Mouse (Mus musculus): ENCODE measurements at regions not wholly inside any gene's neighbourhood (a gene's known extent, or its start where the extent isn't known, plus 50 kb on each side); places are given as distances from the start of the nearest gene placed in this dataset.

GRCm38 (mm10) chr15:56440171-56440570, 1037.3 kb downstream of the Slc22a22 start:
- Histone ChIP-seq H3K9me3 (replicated peaks; ENCODE audit: low read length) (no peaks in the 10 kb centered on the region), H3K9ac (ENCODE audit: insufficient read depth, low read depth) (no peak overlapping the region), H3K4me3 (replicated peaks in 1 of 3; ENCODE audit: low read depth in 2 of 3, low read length in 2 of 3, poor library complexity in 1 of 3) (no peak overlapping the region), H3K36me3 (replicated peaks in 1 of 2; ENCODE audit: control insufficient read depth in 1 of 2, insufficient read depth in 1 of 2, low read length in 1 of 2) (no peaks in the 10 kb centered on the region), H3K27me3 (replicated peaks) (no peaks in the 10 kb centered on the region), H3K4me1 (ENCODE audit: control insufficient read depth in 1 of 2, insufficient read depth in 2 of 2) (no peaks in the 10 kb centered on the region), H3K79me2 (replicated peaks; ENCODE audit: control insufficient read depth, extremely low read depth, insufficient read depth, poor library complexity, severe bottlenecking) (no peaks in the 10 kb centered on the region), H3K4me2 (ENCODE audit: insufficient read depth, low read depth, poor library complexity, severe bottlenecking) (no peak overlapping the region), H3K27ac (ENCODE audit: insufficient read depth, low read depth) (no peak overlapping the region)
- in situ Hi-C loops (cut with MboI; ENCODE audit: low pct_ligation_motif_present, low pct_unique_long_range_greater_than_20kb, low sequenced_read_pairs) (no loop called here), dilution Hi-C loops (cut with MboI; ENCODE audit: extremely low pct_ligation_motif_present, extremely low pct_unique_long_range_greater_than_20kb, low sequenced_read_pairs) (no loop called here)
- no peak for TF ChIP-seq UBTF (IDR thresholded peaks at IDR 0.05; ENCODE audit: low read depth, low read length)
- no peak for DNase-seq (ENCODE audit: extremely low read depth)

GRCm38 (mm10) chr15:56438370-56438769, 1039.1 kb downstream of the Slc22a22 start:
- H3K4me1 ChIP-seq (ENCODE audit: control insufficient read depth in 1 of 2, insufficient read depth in 2 of 2) = no peaks in the 10 kb centered on the region
- no peak overlapping the region for H3K4me2 ChIP-seq (ENCODE audit: insufficient read depth, low read depth, poor library complexity, severe bottlenecking)
- H3K79me2 ChIP-seq (replicated peaks; ENCODE audit: control insufficient read depth, extremely low read depth, insufficient read depth, poor library complexity, severe bottlenecking) = no peaks in the 10 kb centered on the region
- no peak for DNase-seq (ENCODE audit: extremely low read depth)
- H3K4me3 ChIP-seq (replicated peaks in 1 of 3; ENCODE audit: low read depth in 2 of 3, low read length in 2 of 3, poor library complexity in 1 of 3) = no peak overlapping the region
- no peak overlapping the region for H3K9ac ChIP-seq (ENCODE audit: insufficient read depth, low read depth)
- dilution Hi-C loops (cut with MboI; ENCODE audit: extremely low pct_ligation_motif_present, extremely low pct_unique_long_range_greater_than_20kb, low sequenced_read_pairs) (no loop called here), in situ Hi-C loops (cut with MboI; ENCODE audit: low pct_ligation_motif_present, low pct_unique_long_range_greater_than_20kb, low sequenced_read_pairs) (no loop called here)
- no peaks in the 10 kb centered on the region for H3K27me3 ChIP-seq (replicated peaks)
- H3K27ac ChIP-seq (ENCODE audit: insufficient read depth, low read depth) = no peak overlapping the region
- no peaks in the 10 kb centered on the region for H3K36me3 ChIP-seq (replicated peaks in 1 of 2; ENCODE audit: control insufficient read depth in 1 of 2, insufficient read depth in 1 of 2, low read length in 1 of 2)
- no peak for TF ChIP-seq ZC3H11A (IDR thresholded peaks at IDR 0.05; ENCODE audit: low read depth, low read length)
- no peak for TF ChIP-seq ELF1 (IDR thresholded peaks at IDR 0.05; ENCODE audit: low read depth, low read length)
- TF ChIP-seq ETS1 (conservative IDR thresholded peaks at IDR 0.05; ENCODE audit: low read depth, low read length) = no peak
- no peak for TF ChIP-seq ZNF384 (IDR thresholded peaks at IDR 0.05; ENCODE audit: low read depth, low read length)
- no peak for TF ChIP-seq ZMIZ1 (IDR thresholded peaks at IDR 0.05; ENCODE audit: low read depth, low read length)
- no peak for TF ChIP-seq USF1 (IDR thresholded peaks at IDR 0.05; ENCODE audit: low read depth, low read length)
- TF ChIP-seq MAZ (IDR thresholded peaks at IDR 0.05; ENCODE audit: low read depth, low read length) = no peak
- TF ChIP-seq NELFE (IDR thresholded peaks at IDR 0.05; ENCODE audit: low read depth, low read length) = no peak
- no peak for TF ChIP-seq E2F4 (IDR thresholded peaks at IDR 0.05; ENCODE audit: insufficient replicate concordance, low read depth, low read length)
- no peak for TF ChIP-seq BHLHE40 (IDR thresholded peaks at IDR 0.05; ENCODE audit: low read depth, low read length)
- TF ChIP-seq PAX5 (IDR thresholded peaks at IDR 0.05; ENCODE audit: low read length) = no peak
- TF ChIP-seq SIN3A (IDR thresholded peaks at IDR 0.05; ENCODE audit: low read length) = no peak
- TF ChIP-seq IRF4 (IDR thresholded peaks at IDR 0.05; ENCODE audit: low read depth, low read length) = no peak
- H3K9me3 ChIP-seq (replicated peaks; ENCODE audit: low read length) = no peaks in the 10 kb centered on the region

GRCm38 (mm10) chr15:56436131-56436530, 1041.3 kb downstream of the Slc22a22 start:
- Histone ChIP-seq H3K9ac (ENCODE audit: insufficient read depth, low read depth) (no peak overlapping the region), H3K79me2 (replicated peaks; ENCODE audit: control insufficient read depth, extremely low read depth, insufficient read depth, poor library complexity, severe bottlenecking) (no peaks in the 10 kb centered on the region), H3K4me3 (replicated peaks in 1 of 3; ENCODE audit: low read depth in 2 of 3, low read length in 2 of 3, poor library complexity in 1 of 3) (no peak overlapping the region), H3K27me3 (replicated peaks) (no peaks in the 10 kb centered on the region), H3K27ac (ENCODE audit: insufficient read depth, low read depth) (no peak overlapping the region), H3K4me2 (ENCODE audit: insufficient read depth, low read depth, poor library complexity, severe bottlenecking) (no peak overlapping the region), H3K36me3 (replicated peaks in 1 of 2; ENCODE audit: control insufficient read depth in 1 of 2, insufficient read depth in 1 of 2, low read length in 1 of 2) (no peaks in the 10 kb centered on the region), H3K9me3 (replicated peaks; ENCODE audit: low read length) (no peaks in the 10 kb centered on the region), H3K4me1 (ENCODE audit: control insufficient read depth in 1 of 2, insufficient read depth in 2 of 2) (no peaks in the 10 kb centered on the region)
- in situ Hi-C loops (cut with MboI; ENCODE audit: low pct_ligation_motif_present, low pct_unique_long_range_greater_than_20kb, low sequenced_read_pairs) = no loop called here
- dilution Hi-C loops (cut with MboI; ENCODE audit: extremely low pct_ligation_motif_present, extremely low pct_unique_long_range_greater_than_20kb, low sequenced_read_pairs) = no loop called here
- TF ChIP-seq MAX (IDR thresholded peaks at IDR 0.05; ENCODE audit: low read length) (no peak), CTCF (conservative IDR thresholded peaks at IDR 0.05 in 1 of 2, IDR thresholded peaks at IDR 0.05 in 1 of 2; ENCODE audit: low read depth in 2 of 2, low read length in 2 of 2) (no peak), MYC (IDR thresholded peaks at IDR 0.05; ENCODE audit: low read depth, low read length) (no peak), JUN (IDR thresholded peaks at IDR 0.05; ENCODE audit: insufficient read depth, low read depth, low read length) (no peak), POLR2AphosphoS2 (IDR thresholded peaks at IDR 0.05; ENCODE audit: low read depth, low read length) (no peak), GABPA (IDR thresholded peaks at IDR 0.05; ENCODE audit: insufficient replicate concordance, low read depth, low read length) (no peak), KAT2A (IDR thresholded peaks at IDR 0.05; ENCODE audit: insufficient replicate concordance, low read length) (no peak), ZNF384 (IDR thresholded peaks at IDR 0.05; ENCODE audit: low read depth, low read length) (no peak)
- no peak for DNase-seq (ENCODE audit: extremely low read depth)

Data from CH12.LX (cell line).